Mouse (Mus musculus): ENCODE data around the gene Hist1h3i.
"Not testable (repeated sequence)": the region's sequence is repeated elsewhere in the genome, so short reads cannot be mapped to it uniquely, and the experiment has no call there.

Gene Hist1h3i

DNA sequence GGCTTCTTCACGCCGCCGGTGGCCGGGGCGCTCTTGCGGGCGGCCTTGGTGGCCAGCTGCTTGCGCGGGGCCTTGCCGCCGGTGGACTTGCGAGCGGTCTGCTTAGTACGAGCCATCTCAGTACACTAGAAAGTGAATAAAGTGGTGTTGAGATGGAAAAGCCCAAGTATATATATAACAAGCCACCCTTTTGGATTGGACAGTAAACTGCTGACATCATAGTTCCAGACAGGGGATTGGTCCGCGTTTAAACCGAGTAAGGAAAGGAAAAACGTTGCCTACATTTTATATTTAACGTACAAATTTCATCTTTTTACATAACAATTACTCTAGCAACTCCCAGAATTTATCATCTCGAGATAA lies at the start of gene Hist1h3i:
Gene Hist1h3i (minus strand): TSS at position 116 of the 363 bp plus-strand sequence.
- DNase-seq (ENCODE audit: low spot score in 2 of 2): peak in 1 of 2 experiments; percentile 30

DNA sequence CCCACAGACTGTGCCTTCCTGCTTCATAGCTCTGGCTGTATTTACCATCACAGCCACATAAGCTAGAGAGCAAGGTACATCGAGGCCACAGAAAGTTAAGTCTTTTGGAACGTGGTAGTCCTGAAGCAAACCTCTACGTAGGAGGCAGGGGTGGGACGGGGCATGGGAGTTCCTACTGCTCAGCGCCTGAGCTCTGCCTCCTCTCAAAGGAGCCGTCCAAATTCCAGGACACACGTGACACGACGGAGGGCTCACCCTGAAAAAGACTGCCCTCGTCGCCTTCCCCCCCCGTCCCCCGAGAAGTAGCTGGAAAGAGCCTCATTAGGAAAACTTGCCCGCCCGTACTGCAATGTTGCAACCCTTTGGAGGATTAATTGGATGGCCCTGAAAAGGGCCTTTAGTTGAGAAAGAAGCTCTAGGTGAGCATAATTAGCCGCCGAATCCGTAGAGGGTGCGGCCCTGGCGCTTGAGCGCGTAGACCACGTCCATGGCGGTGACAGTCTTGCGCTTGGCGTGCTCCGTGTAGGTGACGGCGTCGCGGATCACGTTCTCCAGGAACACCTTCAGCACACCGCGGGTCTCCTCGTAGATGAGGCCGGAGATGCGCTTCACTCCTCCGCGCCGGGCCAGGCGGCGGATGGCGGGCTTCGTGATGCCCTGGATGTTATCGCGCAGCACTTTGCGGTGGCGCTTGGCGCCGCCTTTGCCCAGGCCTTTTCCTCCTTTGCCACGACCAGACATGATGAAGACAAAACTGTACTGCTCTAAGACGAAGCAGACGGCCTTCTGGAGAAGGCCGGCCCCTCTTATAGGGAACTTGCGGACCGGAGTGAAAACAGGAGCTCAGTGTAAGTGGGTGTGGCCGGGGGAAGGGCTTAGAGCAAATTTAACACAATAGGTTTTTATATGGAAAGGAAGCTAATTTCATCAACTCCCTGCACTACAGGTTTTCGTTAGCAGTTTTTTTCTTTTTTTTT lies 48.5 kb upstream of the Hist1h3i start, which contains the start of gene Hist1h4n:
Gene Hist1h4n (minus strand): TSS at position 779 of the 977 bp plus-strand sequence.
- not testable (repeated sequence) for DNase-seq (ENCODE audit: low spot score in 2 of 2)

DNA sequence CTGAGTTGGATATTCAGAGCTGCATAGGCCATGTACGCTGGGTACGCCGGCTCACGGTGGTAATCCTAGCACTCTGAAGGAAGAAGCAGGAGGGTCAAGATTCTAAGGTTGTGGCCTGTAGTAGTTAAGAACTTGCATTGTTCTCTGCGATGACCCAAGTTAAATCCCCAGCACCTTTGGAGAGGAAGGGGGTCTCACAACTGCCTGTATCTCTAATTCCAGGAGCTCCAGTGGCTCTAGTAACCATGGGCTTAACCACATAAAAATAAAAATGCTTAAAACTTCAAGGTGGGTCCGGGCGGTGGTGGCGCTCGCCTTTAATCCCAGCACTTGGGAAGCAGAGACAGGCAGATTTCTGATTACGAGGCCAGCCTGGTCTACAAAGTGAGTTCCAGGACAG lies 47.2 kb upstream of the Hist1h3i start:
- DNase-seq (ENCODE audit: low spot score in 2 of 2): no peak

DNA sequence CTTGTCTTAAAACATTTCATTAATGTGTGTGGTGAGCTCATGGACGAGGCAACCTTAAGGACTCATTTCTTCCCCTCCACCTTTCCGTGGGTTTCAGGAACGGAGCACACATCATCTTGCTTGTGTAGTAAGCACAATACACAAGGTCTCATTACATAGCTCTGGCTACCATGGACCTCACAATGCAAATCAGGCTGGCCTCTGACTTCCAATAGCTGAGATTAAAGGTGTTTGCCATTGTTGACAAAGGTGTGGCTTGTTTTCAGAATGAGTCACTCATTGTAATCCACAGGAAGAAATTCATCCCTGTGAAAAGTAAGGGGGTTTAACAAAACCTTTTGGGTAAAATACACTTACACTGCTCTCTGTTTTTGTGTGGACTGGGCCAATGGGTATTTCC lies 45.3 kb upstream of the Hist1h3i start:
- no peak for DNase-seq (ENCODE audit: low spot score in 2 of 2)

DNA sequence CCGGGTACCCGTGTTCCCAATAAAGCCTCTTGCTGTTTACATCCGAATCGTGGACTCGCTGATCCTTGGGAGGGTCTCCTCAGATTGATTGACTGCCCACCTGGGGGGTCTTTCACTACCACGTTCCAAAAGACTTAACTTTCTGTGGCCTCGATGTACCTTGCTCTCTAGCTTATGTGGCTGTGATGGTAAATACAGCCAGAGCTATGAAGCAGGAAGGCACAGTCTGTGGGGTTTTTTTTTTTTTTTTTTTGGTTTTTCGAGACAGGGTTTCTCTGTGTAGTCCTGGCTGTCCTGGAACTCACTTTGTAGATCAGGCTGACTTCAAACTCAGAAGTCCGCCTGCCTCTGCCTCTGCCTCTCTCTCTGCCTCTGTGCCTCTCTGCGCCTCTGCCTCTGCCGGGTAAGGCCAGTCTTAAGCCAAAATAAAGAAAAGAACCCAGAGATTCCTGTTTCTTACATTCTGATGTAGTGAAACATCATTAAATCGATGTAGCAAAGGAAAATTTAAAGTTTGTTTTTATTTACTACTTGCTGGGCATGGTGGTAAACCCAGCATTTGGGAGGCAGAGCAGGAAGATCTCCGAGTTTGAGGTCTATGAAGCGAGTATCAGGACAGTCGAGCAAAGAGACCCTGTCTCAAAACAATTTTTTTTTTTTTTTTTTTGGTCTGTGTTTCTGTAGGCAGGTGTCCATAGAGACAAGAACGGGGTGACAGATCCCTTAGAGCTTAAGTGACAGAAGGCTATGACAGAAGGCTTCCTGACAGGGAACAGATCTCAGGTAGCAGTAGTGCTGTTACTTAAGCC lies 37.1 kb upstream of the Hist1h3i start:
- not testable (repeated sequence) for DNase-seq (ENCODE audit: low spot score in 2 of 2)

DNA sequence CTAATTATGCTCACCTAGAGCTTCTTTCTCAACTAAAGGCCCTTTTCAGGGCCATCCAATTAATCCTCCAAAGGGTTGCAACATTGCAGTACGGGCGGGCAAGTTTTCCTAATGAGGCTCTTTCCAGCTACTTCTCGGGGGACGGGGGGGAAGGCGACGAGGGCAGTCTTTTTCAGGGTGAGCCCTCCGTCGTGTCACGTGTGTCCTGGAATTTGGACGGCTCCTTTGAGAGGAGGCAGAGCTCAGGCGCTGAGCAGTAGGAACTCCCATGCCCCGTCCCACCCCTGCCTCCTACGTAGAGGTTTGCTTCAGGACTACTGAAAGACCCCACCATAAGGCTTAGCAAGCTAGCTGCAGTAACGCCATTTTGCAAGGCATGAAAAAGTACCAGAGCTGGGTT lies 28.9 kb upstream of the Hist1h3i start:
- not testable (repeated sequence) for DNase-seq (ENCODE audit: low spot score in 2 of 2)

DNA sequence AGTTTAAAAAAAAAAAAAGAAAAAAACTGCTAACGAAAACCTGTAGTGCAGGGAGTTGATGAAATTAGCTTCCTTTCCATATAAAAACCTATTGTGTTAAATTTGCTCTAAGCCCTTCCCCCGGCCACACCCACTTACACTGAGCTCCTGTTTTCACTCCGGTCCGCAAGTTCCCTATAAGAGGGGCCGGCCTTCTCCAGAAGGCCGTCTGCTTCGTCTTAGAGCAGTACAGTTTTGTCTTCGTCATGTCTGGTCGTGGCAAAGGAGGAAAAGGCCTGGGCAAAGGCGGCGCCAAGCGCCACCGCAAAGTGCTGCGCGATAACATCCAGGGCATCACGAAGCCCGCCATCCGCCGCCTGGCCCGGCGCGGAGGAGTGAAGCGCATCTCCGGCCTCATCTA lies 28.4 kb upstream of the Hist1h3i start, which contains the start of gene Hist1h4m:
Gene Hist1h4m (plus strand): TSS at position 208 of the 400 bp plus-strand sequence.
- DNase-seq (ENCODE audit: low spot score in 2 of 2): not testable (repeated sequence)

DNA sequence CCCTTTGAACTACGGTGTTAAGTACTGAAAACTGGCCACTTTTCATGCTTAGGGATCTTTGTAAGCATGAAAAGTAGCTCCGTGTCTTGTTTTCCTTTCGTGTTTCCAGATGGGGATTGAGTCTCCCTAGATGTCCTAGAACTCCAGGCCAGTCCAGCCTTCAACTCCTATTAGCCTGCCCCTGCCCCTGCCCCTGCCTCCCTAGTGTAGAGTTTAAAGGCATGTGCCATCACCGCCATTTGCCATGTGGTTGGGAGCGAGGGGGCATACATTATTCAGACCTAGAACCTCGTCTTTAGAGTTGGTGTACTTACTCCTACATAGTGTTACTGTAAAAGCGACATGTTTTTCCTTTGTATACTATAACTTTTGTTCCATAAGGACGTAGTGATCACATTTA lies 27.9 kb upstream of the Hist1h3i start:
- not testable (repeated sequence) for DNase-seq (ENCODE audit: low spot score in 2 of 2)

DNA sequence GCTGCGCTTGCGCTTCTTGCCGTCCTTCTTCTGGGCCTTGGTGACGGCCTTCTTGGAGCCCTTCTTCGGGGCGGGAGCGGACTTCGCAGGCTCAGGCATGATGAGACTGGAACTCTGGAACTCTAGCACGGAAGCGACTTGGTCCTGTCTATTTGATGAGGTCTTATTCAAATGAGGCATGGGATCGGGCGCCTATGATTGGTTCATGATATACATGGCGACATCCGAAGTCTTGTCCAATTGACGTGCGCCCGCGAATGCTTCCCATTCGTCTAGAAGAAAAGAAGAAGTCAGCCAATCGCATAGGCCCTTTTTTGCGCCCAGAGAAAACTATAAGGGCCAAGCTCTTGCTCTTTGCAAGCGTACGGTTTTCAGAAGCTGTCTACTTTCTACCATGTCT lies 26.9 kb upstream of the Hist1h3i start, which contains the start of the genes Hist1h2bq and Hist1h2ao:
Gene Hist1h2bq (minus strand): TSS at position 125 of the 400 bp plus-strand sequence.
Gene Hist1h2ao (plus strand): TSS at position 393 of the 400 bp plus-strand sequence.
- not testable (repeated sequence) for DNase-seq (ENCODE audit: low spot score in 2 of 2)

DNA sequence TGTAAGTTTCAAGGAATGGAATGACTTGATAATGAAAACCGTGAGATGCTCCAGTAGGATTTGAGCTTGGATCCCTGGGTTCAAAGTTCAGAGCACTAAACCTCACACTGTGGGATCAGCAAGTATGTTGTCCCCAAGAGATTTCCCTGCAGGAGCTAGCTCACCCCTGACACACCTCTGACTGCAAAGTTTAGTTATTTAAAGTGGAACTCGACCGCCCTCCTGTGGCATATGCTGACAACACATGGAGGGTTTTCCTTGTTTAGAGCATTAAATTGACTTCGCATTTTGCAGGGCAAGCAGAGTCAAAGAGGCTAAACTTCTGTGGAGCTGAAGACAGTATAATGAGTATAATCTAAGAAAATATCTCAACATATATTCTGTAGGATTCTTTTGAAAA lies 19.9 kb upstream of the Hist1h3i start:
- DNase-seq (ENCODE audit: low spot score in 2 of 2): not testable (repeated sequence)

DNA sequence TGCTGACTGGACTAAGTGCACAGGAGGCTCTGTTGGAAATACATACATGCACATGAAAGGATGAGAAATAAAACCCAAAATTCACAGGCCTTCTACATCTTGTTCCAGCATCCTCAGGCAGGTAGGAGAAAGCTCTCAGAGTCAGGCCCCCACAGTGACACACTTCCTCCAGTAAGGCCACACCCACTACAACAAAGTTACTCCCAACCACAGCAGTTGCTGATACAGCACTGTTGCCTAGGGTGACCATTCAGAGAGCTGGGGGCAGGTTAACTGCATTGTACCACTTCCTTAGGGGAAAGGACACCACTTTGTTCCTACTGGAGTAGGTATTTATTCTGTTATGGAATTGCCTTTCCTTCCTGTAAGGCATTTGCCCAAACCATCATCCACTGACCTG lies 14.0 kb upstream of the Hist1h3i start:
- not testable (repeated sequence) for DNase-seq (ENCODE audit: low spot score in 2 of 2)

DNA sequence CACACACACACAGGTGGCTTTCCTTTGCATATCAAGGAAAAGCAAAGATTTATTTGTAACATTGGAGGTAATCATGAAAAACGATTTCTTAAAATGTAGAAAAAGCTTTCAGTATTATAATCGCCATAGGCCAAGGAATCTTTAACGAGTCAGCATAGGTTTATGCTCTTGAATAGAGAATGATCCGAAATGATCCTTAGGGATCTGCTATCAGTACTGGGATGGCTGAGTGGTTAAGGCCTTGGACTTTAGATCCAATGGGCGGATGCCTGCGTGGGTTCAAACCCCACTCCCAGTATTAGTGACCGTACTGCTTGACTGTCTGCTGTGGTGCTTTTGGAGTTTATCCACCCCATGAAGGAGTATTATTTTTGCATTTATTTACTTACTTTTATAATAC lies 12.4 kb upstream of the Hist1h3i start:
- no peak for DNase-seq (ENCODE audit: low spot score in 2 of 2)

DNA sequence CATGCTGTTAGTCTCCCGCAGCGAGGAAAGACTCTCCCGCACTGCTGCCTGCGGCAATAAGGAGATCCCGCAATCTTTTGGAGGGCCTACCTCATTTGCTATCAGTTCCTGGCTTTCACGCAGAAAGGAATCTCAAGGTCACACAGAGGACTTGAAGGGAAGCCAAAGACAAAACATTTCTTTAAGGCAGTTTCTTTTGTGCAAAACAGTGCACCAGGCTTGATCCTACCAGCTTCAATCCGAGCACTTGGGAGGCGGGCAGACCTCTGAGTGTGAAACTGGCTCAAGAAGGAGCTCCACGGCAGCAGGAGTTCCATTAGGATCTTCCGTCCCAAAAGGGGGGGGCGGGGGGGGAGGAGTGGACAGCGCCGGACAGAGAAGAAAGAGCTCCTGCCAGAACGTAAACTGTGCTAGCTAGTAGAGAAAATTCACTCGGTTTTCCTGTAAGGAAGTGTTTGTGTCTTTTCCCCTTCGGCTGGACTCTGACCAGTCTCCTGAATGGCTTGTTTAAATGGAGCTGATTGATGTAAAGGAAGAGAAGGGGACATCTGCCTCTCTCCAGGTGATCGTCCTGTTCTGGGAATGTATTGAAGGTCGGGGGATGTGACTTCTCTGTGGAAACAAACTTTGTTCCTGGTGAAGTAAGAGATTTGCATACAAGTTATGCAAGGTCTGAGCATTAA lies 7.6 kb upstream of the Hist1h3i start:
- DNase-seq (ENCODE audit: low spot score in 2 of 2): no peak

DNA sequence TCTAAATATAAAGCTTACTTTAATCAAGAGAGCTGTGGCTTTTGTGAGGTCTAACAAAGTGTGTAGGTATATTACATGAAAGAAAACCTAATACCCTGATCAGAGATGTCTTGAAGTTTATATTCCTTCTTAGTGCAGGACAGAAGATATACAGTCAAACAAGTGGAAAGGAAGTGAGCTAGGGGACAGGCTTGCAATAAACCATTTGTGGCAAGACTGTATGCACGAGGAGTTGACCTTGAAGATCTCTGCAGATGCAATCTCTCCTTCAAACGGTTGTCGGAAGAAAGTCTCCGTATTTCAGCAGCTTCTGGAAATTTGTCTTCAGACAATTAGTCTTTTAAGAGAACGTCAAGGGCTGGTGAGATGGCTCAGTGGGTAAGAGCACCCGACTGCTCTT lies 6.8 kb upstream of the Hist1h3i start:
- DNase-seq (ENCODE audit: low spot score in 2 of 2): no peak

DNA sequence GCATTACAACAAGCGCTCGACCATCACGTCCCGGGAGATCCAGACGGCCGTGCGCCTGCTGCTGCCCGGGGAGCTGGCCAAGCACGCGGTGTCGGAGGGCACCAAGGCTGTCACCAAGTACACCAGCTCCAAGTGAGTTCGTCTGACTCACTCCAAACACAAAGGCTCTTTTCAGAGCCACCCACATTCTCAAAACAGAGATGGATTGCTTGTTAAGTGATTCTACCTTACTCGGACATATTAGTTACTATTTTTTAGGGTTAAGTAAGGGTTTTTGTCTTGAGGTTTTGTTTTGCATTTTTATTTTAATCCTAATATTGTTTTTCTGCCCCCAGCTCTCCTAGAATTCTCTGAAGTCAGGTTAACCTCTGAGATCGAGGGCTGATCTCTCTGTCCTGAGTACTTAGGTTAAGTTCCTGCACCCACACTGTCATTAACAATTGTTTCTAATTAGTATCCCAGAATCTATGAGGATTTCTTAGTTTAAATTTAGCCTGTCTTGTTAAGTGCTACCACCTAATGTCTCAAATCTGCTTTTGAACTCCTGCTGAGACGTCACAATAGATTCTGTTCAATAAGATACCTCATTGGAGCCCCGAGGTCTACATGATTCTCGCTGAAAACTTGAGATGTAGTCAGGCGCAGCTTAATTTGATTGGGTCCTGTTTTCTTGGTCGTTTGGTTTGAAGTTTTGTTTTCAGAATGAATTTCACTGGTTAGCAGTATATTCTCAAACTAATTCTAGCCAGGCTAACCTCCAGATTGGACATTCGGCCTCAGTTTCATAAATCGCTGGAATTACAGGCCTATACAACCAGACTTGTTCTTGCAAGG lies 4.8 kb upstream of the Hist1h3i start:
- DNase-seq (ENCODE audit: low spot score in 2 of 2): no peak

DNA sequence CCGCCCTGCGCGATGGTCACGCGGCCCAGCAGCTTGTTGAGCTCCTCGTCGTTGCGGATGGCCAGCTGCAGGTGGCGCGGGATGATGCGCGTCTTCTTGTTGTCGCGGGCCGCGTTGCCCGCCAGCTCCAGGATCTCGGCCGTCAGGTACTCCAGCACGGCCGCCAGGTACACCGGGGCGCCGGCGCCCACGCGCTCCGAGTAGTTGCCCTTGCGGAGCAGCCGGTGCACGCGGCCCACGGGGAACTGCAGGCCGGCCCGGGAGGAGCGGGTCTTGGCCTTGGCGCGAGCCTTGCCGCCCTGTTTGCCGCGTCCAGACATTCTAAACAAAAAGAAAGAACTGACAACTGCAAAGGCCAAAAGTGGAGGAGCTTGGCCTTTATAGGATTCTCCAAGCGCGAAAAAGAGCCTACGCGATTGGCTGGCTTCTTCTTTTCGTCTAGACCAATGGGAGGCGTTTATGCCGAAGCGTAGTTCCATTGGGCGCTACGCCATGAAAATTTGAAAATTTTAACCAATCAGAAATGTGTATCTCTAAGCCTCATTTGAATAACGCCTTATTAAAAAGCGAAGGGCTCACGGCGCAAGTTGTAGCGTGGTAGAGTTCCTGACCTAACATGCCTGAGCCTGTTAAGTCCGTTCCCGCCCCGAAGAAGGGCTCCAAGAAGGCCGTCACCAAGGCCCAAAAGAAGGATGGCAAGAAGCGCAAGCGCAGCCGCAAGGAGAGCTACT lies 3.9 kb upstream of the Hist1h3i start, which contains the start of the genes Hist1h2an and Hist1h2bp:
Gene Hist1h2an (minus strand): TSS at position 320 of the 731 bp plus-strand sequence.
Gene Hist1h2bp (plus strand): TSS at position 563 of the 731 bp plus-strand sequence.
- DNase-seq (ENCODE audit: low spot score in 2 of 2): peak; percentile 79 to 81

DNA sequence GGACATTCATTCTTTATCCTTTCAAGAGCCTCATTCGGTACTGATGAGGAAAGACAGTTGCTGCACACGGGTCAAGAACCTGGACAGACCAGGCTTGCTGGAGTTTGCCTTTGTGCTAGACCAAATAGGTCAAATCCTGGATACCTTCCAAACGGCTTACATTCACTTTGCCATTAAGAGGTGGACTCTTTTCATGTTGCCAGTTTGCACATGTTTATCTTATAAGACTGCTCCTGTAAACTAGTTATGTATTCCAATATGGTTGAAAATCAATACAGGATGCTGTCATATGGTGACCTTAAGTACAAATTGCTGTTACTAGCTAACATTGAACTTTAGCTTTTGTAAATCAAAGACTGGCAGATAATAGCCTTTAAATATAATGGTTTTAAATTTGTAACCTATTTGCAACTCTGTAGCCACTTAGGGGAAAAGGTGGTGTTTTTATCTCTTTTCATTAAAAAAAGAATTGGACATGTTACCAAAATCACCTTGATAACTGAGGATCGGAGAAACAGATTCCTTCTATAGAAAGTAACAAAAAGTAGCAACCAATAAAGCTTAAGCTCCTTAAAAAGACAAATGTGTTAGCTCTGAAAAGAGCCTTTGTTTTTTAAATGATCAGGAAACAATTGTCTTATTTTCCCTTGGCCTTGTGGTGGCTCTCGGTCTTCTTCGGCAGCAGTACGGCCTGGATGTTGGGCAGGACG lies 3.2 kb upstream of the Hist1h3i start:
- no peak for DNase-seq (ENCODE audit: low spot score in 2 of 2)

DNA sequence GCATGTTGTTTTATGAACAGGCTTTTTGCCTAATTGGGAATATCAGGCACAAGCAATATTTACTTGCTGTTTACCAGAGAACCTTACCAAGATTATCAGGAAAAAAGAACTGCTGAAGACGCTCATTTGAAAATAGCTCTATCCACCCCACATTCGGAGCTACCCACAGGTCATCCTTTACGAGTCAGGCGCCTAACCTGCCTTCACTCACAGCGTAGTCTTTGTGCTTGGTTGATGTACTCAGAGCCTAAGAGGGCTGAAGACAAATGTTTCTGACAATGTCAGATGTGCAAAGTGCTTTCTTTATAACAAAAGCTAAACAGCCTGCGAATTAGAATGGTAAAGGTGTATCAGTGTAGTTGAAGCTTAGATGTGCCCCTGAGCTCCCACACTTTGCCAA lies 1.1 kb upstream of the Hist1h3i start:
- no peak for DNase-seq (ENCODE audit: low spot score in 2 of 2)

DNA sequence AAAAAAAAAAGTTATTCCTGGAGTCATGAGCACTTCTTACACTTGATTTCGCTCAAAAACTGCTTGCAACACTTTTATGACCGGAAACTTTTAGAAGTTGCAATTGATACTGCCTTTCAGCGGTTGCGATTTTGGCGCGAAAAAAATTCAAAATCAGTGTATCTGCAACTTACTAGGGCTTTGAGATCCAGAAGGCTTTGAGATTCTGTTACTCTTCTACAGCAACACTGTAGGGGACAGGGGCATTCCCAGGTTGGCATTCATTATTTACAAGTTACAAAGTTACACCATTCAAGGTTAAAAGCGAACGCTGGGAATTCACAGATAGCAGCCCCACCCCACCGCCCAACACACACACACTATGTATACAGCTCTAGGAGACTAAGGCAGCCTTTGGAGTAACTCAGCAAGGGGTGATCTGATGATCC lies 578 bp upstream of the Hist1h3i start:
- DNase-seq (ENCODE audit: low spot score in 2 of 2): no peak

All from urinary bladder, postnatal 4 days (tissue).